Mouse (Mus musculus): ENCODE results near the gene Tfpi. TPM values are rescaled to one million over a fixed set of nuclear protein-coding genes. Genes with fewer than 3 reads are reported as not detected.
A peak's percentile ranks its signal among the peaks of the same experiment; 100 is the strongest.
"Not testable (repeated sequence)": the region's sequence is repeated elsewhere in the genome, so short reads cannot be mapped to it uniquely, and the experiment has no call there.

Tfpi gene
- polyA plus RNA-seq, 1 experiment from 2014 or later: 35.7 TPM

GRCm38 (mm10) chr2:84389075-84389474 lies 87.5 kb downstream of the Tfpi start:
- ATAC-seq (no peak), DNase-seq (ENCODE audit: low spot score) (no peak)
- Histone ChIP-seq H3K9ac (replicated peaks; ENCODE audit: low read depth) (no peak overlapping the region), H3K4me2 (replicated peaks; ENCODE audit: low read depth, low read length) (no peak overlapping the region), H3K4me1 (ENCODE audit: insufficient read depth, low read depth, low read length) (no peaks in the 10 kb centered on the region), H3K27ac (ENCODE audit: low read length) (no peak overlapping the region), H3K4me3 (ENCODE audit: low read depth, low read length) (no peak overlapping the region), H3K27me3 (replicated peaks; ENCODE audit: insufficient read depth, low read length) (no peaks in the 10 kb centered on the region), H3K36me3 (ENCODE audit: insufficient read depth, low read length) (no peaks in the 10 kb centered on the region), H3K9me3 (ENCODE audit: low read length) (no peaks in the 10 kb centered on the region)
- no peak for TF ChIP-seq EP300 (IDR thresholded peaks at IDR 0.05)
- no peak for TF ChIP-seq CTCF (IDR thresholded peaks at IDR 0.05)

GRCm38 (mm10) chr2:84388537-84388936 lies 88.0 kb downstream of the Tfpi start:
- H3K9me3 ChIP-seq (ENCODE audit: low read length); H3K4me1 ChIP-seq (ENCODE audit: insufficient read depth, low read depth, low read length); H3K4me2 ChIP-seq (replicated peaks; ENCODE audit: low read depth, low read length); H3K36me3 ChIP-seq (ENCODE audit: insufficient read depth, low read length); H3K27me3 ChIP-seq (replicated peaks; ENCODE audit: insufficient read depth, low read length); H3K27ac ChIP-seq (ENCODE audit: low read length); H3K4me3 ChIP-seq (ENCODE audit: low read depth, low read length); ATAC-seq; H3K9ac ChIP-seq (replicated peaks; ENCODE audit: low read depth); DNase-seq (ENCODE audit: low spot score): not testable (repeated sequence)
- WGBS: 75% methylated on average over 14 of the region's 14 CpGs

GRCm38 (mm10) chr2:84388023-84388416 lies 88.6 kb downstream of the Tfpi start:
- H3K4me2 ChIP-seq (replicated peaks; ENCODE audit: low read depth, low read length): no peak overlapping the region
- H3K4me3 ChIP-seq (ENCODE audit: low read depth, low read length): no peak overlapping the region
- ATAC-seq (no peak), DNase-seq (ENCODE audit: low spot score) (no peak)
- no peaks in the 10 kb centered on the region for H3K9me3 ChIP-seq (ENCODE audit: low read length)
- TF ChIP-seq CTCF (IDR thresholded peaks at IDR 0.05) (no peak), EP300 (IDR thresholded peaks at IDR 0.05) (no peak)
- H3K27me3 ChIP-seq (replicated peaks; ENCODE audit: insufficient read depth, low read length): no peaks in the 10 kb centered on the region
- no peaks in the 10 kb centered on the region for H3K4me1 ChIP-seq (ENCODE audit: insufficient read depth, low read depth, low read length)
- H3K36me3 ChIP-seq (ENCODE audit: insufficient read depth, low read length): no peaks in the 10 kb centered on the region
- 70% methylated on average over 7 of the region's 7 CpGs for WGBS
- no peak overlapping the region for H3K9ac ChIP-seq (replicated peaks; ENCODE audit: low read depth)
- H3K27ac ChIP-seq (ENCODE audit: low read length): no peak overlapping the region

- DNase-seq (ENCODE audit: low spot score): no peak
- H3K4me2 ChIP-seq (replicated peaks; ENCODE audit: low read depth, low read length): peak overlapping the region; percentile 30; the same call in 1 of the 2 replicates
- no peaks in the 10 kb centered on the region for H3K27me3 ChIP-seq (replicated peaks; ENCODE audit: insufficient read depth, low read length)
- no peak overlapping the region for H3K27ac ChIP-seq (ENCODE audit: low read length)
- 47% methylated on average over 11 of the region's 11 CpGs for WGBS
- H3K9ac ChIP-seq (replicated peaks; ENCODE audit: low read depth): no peak overlapping the region
- ATAC-seq: no peak
- peak overlapping the region; percentile 2; the same call in 1 of the 2 replicates for H3K4me3 ChIP-seq (ENCODE audit: low read depth, low read length)
- no peaks in the 10 kb centered on the region for H3K36me3 ChIP-seq (ENCODE audit: insufficient read depth, low read length)
- no peaks in the 10 kb centered on the region for H3K4me1 ChIP-seq (ENCODE audit: insufficient read depth, low read depth, low read length)
- no peaks in the 10 kb centered on the region for H3K9me3 ChIP-seq (ENCODE audit: low read length)
- TF ChIP-seq EP300 (IDR thresholded peaks at IDR 0.05): no peak
Measured at GRCm38 (mm10) chr2:84387394-84388022, 89.1 kb downstream of the Tfpi start.

GRCm38 (mm10) chr2:84386563-84387393 lies 89.8 kb downstream of the Tfpi start:
- Histone ChIP-seq H3K4me3 (ENCODE audit: low read depth, low read length) (peak overlapping the region; percentile 2; the same call in 1 of the 2 replicates), H3K36me3 (ENCODE audit: insufficient read depth, low read length) (no peaks in the 10 kb centered on the region), H3K27ac (ENCODE audit: low read length) (no peak overlapping the region), H3K4me1 (ENCODE audit: insufficient read depth, low read depth, low read length) (no peaks in the 10 kb centered on the region), H3K27me3 (replicated peaks; ENCODE audit: insufficient read depth, low read length) (no peaks in the 10 kb centered on the region), H3K9ac (replicated peaks; ENCODE audit: low read depth) (no peak overlapping the region), H3K4me2 (replicated peaks; ENCODE audit: low read depth, low read length) (peak overlapping the region; percentile 30; the same call in 1 of the 2 replicates), H3K9me3 (ENCODE audit: low read length) (no peaks in the 10 kb centered on the region)
- ATAC-seq (no peak; the same call in 1 of the 2 replicates), DNase-seq (ENCODE audit: low spot score) (peak; percentile 29)
- TF ChIP-seq EP300 (IDR thresholded peaks at IDR 0.05) (no peak), CTCF (IDR thresholded peaks at IDR 0.05) (no peak)
- 47% methylated on average over 18 of the region's 18 CpGs for WGBS

- DNase-seq (ENCODE audit: low spot score): no peak
- no peak for ATAC-seq
- Histone ChIP-seq H3K4me1 (ENCODE audit: insufficient read depth, low read depth, low read length) (no peaks in the 10 kb centered on the region; the same call in 1 of the 2 replicates), H3K9ac (replicated peaks; ENCODE audit: low read depth) (no peak overlapping the region), H3K4me2 (replicated peaks; ENCODE audit: low read depth, low read length) (no peak overlapping the region), H3K9me3 (ENCODE audit: low read length) (no peaks in the 10 kb centered on the region), H3K27ac (ENCODE audit: low read length) (no peak overlapping the region), H3K4me3 (ENCODE audit: low read depth, low read length) (no peak overlapping the region), H3K36me3 (ENCODE audit: insufficient read depth, low read length) (no peaks in the 10 kb centered on the region), H3K27me3 (replicated peaks; ENCODE audit: insufficient read depth, low read length) (no peaks in the 10 kb centered on the region)
- no peak for TF ChIP-seq CTCF (IDR thresholded peaks at IDR 0.05)
- no peak for TF ChIP-seq EP300 (IDR thresholded peaks at IDR 0.05)
- 69% methylated on average over 6 of the region's 6 CpGs for WGBS
Measured at GRCm38 (mm10) chr2:84384911-84385693, 91.5 kb downstream of the Tfpi start.

Measured in lung, postnatal 0 days (tissue).